Mouse (Mus musculus) ES-E14 (cell line): ENCODE data around the gene 4930415O20Rik.

ENCODE experiments used
- HCFC1 ChIP-seq: IDR thresholded peaks from 2 replicates; pipeline ENCODE4 v1.6.1; 2012; ENCODE audit warnings: low read length, inconsistent platforms, borderline replicate concordance; ENCODE audit not compliant: insufficient read depth
- ZC3H11A ChIP-seq: IDR thresholded peaks from 2 replicates; pipeline ENCODE4 v1.6.1; 2012; ENCODE audit warnings: low read depth, mild to moderate bottlenecking, inconsistent platforms, low read length, borderline replicate concordance
- ZNF384 ChIP-seq: IDR thresholded peaks from 2 replicates; pipeline ENCODE4 v1.6.1; 2012; ENCODE audit warnings: low read depth, low read length, inconsistent platforms

DNA sequence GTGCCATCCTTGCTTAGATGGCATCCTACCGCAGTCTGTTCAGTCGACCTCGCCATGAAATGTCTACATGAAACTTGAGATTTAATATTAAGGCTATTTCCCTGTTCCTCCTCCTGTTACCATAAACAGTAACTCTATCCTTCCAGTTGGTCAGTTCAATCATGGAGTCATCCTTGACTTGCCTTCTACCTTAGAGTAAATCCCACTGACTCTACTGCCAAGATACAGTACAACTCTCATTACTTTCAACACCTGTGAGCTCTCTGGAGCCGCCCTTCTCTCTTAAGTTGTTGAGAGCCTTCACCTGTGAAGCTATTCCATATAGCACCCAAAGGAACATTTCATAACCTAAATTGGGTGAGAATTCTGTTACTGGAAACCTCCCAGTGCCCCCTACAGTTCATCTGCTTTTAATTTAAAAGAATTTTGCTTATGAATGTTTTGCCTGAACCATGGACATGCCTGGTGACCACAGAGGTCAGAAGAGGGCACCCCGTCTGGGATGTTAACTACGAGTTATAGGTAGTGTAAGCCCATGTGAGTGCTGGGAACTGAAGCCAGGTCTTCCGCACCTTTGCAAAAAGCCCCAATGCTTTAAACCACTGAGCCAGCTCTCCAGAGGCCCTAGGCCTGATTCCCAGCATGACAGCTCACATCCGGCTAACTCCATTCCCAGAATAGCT lies 33.8 kb upstream of the 4930415O20Rik start:
- TF ChIP-seq ZNF384 = no peak
- TF ChIP-seq ZC3H11A = no peak
- TF ChIP-seq HCFC1 = no peak
